22 mouse cellular contexts compared by ENCODE assay signal in genomic region chr12:71533701-71534100, GRCm38 (mm10).
DNase-seq lines count a peak whose midpoint lies in the region; ATAC-seq lines count a peak whose summit lies in the region.
"Had no signal": no experiment of that assay in that cellular context is flagged by ENCODE, and none has a peak within 500 bp of the region (broad histone marks: within the 10 kb centered on the region; RNA-seq: fewer than 3 reads in every experiment).

No protein-coding gene starts in this region.

- H3K27ac ChIP-seq in hindbrain, embryonic 12.5 days = peak overlapping the region; percentile 88
- H3K27ac ChIP-seq in midbrain, embryonic 12.5 days (replicated peaks) = peak overlapping the region; percentile 82
- H3K27ac ChIP-seq in neural tube, embryonic 14.5 days (ENCODE audit: low read depth, low read length) = peak overlapping the region; percentile 72
- H3K27ac ChIP-seq: heart, adult 2 months; heart, embryonic 15.5 days; stomach, embryonic 15.5 days had no signal

- 88% methylated on average over 9 of the region's 9 CpGs for WGBS in hindbrain, embryonic 12.5 days
- 88% methylated on average over 9 of the region's 9 CpGs for WGBS in midbrain, embryonic 12.5 days
- 79% methylated on average over 9 of the region's 9 CpGs for WGBS in neural tube, embryonic 14.5 days

- H3K9me3 ChIP-seq in hindbrain, embryonic 12.5 days (replicated peaks) = no peaks in the 10 kb centered on the region
- H3K9me3 ChIP-seq in midbrain, embryonic 12.5 days = no peaks in the 10 kb centered on the region
- no peaks in the 10 kb centered on the region for H3K9me3 ChIP-seq in neural tube, embryonic 14.5 days (ENCODE audit: control insufficient read depth, low read length)
- H3K9me3 ChIP-seq: G1E; heart, embryonic 15.5 days; stomach, embryonic 15.5 days had no signal

- H3K27me3 ChIP-seq in hindbrain, embryonic 12.5 days = no peaks in the 10 kb centered on the region; the same call in 1 of the 2 replicates
- peaks cover 15% of the 10 kb centered on the region for H3K27me3 ChIP-seq in midbrain, embryonic 12.5 days
- no peaks in the 10 kb centered on the region for H3K27me3 ChIP-seq in neural tube, embryonic 14.5 days (ENCODE audit: control insufficient read depth, insufficient read depth, low read length)
- H3K27me3 ChIP-seq: heart, embryonic 15.5 days; stomach, embryonic 15.5 days had no signal

- ATAC-seq in hindbrain, embryonic 12.5 days (ENCODE audit: low FRiP score) = no peak
- no peak for ATAC-seq in midbrain, embryonic 12.5 days (ENCODE audit: low FRiP score, low read depth)
- no peak for ATAC-seq in neural tube, embryonic 14.5 days (ENCODE audit: low read depth)
- ATAC-seq: CD4-positive, CD25-positive, alpha-beta regulatory T cell, adult 4 months; liver, postnatal 0 days had no signal

- no peaks in the 10 kb centered on the region for H3K36me3 ChIP-seq in hindbrain, embryonic 12.5 days
- H3K36me3 ChIP-seq in midbrain, embryonic 12.5 days = no peaks in the 10 kb centered on the region
- H3K36me3 ChIP-seq in neural tube, embryonic 14.5 days (ENCODE audit: control insufficient read depth, insufficient read depth, low read length) = no peaks in the 10 kb centered on the region
- H3K36me3 ChIP-seq: G1E; heart, embryonic 15.5 days; stomach, embryonic 15.5 days had no signal

- peaks cover 25% of the 10 kb centered on the region for H3K4me1 ChIP-seq in hindbrain, embryonic 12.5 days
- peaks cover 28% of the 10 kb centered on the region for H3K4me1 ChIP-seq in midbrain, embryonic 12.5 days
- H3K4me1 ChIP-seq in neural tube, embryonic 14.5 days (ENCODE audit: control insufficient read depth, insufficient read depth, low read length) = peaks cover 17% of the 10 kb centered on the region
- H3K4me1 ChIP-seq: stomach, embryonic 15.5 days had no signal

- H3K4me2 ChIP-seq in hindbrain, embryonic 12.5 days (replicated peaks) = no peak overlapping the region
- H3K4me2 ChIP-seq in midbrain, embryonic 12.5 days (replicated peaks) = no peak overlapping the region
- H3K4me2 ChIP-seq in neural tube, embryonic 14.5 days (ENCODE audit: low read depth, low read length) = no peak overlapping the region
- H3K4me2 ChIP-seq: heart, embryonic 15.5 days; stomach, embryonic 15.5 days had no signal

- H3K9ac ChIP-seq in hindbrain, embryonic 12.5 days = no peak overlapping the region
- no peak overlapping the region for H3K9ac ChIP-seq in midbrain, embryonic 12.5 days (replicated peaks)
- H3K9ac ChIP-seq in neural tube, embryonic 14.5 days (replicated peaks; ENCODE audit: low read depth, low read length) = no peak overlapping the region
- H3K9ac ChIP-seq: heart, embryonic 15.5 days; liver, postnatal 0 days; stomach, embryonic 15.5 days had no signal

- peak; percentile 55 for DNase-seq in heart, adult 11 months
- no peak for DNase-seq in heart, postnatal 14 days
- DNase-seq in adrenal gland, postnatal 25 days = no peak
- no peak for DNase-seq in frontal cortex, postnatal 25 days (ENCODE audit: low spot score in 2 of 2)
- no peak for DNase-seq in left cerebral cortex, postnatal 36 days (ENCODE audit: low spot score in 2 of 2)
- DNase-seq: cerebellum, postnatal 25 days; heart, adult 2 months; kidney, adult 8-10 months; kidney, postnatal 25 days; layer of hippocampus, adult 9-11 months; liver, postnatal 0 days; lung, postnatal 4 days; spleen, adult 18-20 months; thymus, adult 2 months had no signal

- intact Hi-C loops in heart, postnatal 14 days (cut with DNase I) = no loop called here
- intact Hi-C loops in left cerebral cortex, postnatal 36 days (cut with DNase I) = no loop called here

- H3K4me3 ChIP-seq in hindbrain, embryonic 12.5 days = no peak overlapping the region
- no peak overlapping the region for H3K4me3 ChIP-seq in midbrain, embryonic 12.5 days
- no peak overlapping the region for H3K4me3 ChIP-seq in neural tube, embryonic 14.5 days (ENCODE audit: low read depth, low read length)
- H3K4me3 ChIP-seq: erythroblast, embryonic 14.5 days; heart, adult 2 months; heart, embryonic 15.5 days; stomach, embryonic 15.5 days had no signal
